Mouse (Mus musculus): ENCODE measurements around the gene Ppp2r3a.

- TF ChIP-seq CTCF (conservative IDR thresholded peaks at IDR 0.05; ENCODE audit: low read length) (no peak), POU5F1 (IDR thresholded peaks at IDR 0.05; ENCODE audit: borderline replicate concordance, low read length) (no peak)
Measured at GRCm38 (mm10) chr9:101250981-101251643, 483 bp downstream of the Ppp2r3a start.

Data from E14TG2a.4 (cell line).